Mouse (Mus musculus): ENCODE data around the gene Farp1.

DNA sequence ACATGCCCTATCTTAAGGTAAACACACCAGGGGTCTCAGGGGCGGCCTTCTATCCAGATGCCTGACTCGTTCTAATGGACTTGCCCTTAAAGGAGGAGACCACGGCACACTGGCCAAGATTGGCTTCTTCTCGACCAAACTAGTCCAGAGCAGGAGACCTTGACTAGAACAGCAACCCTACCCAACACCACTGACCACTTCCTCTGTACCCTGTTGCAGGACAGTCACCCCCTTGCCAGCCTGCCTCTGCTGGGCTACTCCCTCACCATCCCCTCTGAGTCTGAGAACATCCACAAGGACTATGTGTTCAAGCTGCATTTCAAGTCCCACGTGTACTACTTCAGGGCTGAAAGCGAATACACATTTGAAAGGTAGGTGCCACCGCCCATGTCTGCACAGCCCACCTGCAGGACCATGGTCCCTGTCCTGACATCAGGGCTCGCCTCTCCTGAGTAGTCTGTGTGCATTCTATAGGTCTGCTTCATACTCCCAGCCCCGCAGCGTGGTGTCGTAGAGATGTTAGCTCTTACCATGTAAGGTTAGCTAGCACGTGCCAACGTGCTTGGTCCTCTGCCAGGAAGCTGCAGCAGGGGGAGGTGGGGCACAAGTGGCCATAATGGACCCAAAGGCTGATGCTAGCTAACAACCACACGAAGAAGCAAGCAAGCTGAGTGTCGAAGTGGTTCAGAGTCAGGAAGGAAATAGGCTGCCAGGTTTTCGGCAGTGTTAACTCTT, 245.8 kb downstream of the Farp1 start:
- TF ChIP-seq CTCF (IDR thresholded peaks at IDR 0.05; ENCODE audit: control insufficient read depth, insufficient read depth, insufficient read length) (no peak), USF1 (IDR thresholded peaks at IDR 0.05; ENCODE audit: low read depth) (no peak), MYOD1 (IDR thresholded peaks at IDR 0.05; ENCODE audit: control insufficient read depth, insufficient read length, low read depth) (no peak), MYOG (IDR thresholded peaks at IDR 0.05; ENCODE audit: control insufficient read depth, extremely low read depth, insufficient read length) (no peak), CEBPB (IDR thresholded peaks at IDR 0.05; ENCODE audit: low read depth) (no peak), FOSL1 (IDR thresholded peaks at IDR 0.05; ENCODE audit: insufficient read depth, low read length, poor library complexity, severe bottlenecking) (no peak), MAX (IDR thresholded peaks at IDR 0.05) (no peak)
